Mouse (Mus musculus): ENCODE measurements at regions not wholly inside any gene's neighbourhood (a gene's known extent, or its start where the extent isn't known, plus 50 kb on each side); places are given as distances from the start of the nearest gene placed in this dataset.

DNA sequence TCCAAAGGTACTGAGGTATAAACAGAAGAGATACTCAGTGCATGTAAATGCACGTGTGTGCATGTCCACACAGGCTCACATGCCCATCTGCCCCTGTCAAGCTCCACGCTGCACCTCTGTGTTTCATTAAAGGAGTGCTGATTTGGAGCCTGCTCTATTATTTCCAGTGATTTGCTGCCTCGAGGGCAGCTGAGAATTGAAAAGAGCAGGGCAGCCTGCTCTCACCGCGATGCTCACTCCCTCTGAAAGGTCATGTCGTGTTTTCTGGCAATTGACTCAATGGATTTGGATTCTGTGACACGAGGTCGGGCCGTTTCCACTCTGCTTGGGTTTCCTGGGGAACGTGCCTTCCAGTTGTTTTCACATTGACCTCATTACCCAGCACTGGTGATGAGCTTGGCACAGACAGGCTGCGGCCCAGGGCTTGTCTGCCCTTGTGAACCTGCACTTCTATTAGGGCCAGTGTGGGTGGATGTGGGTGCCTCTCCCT, 167.1 kb downstream of the Fam169b start:
- no peak for DNase-seq (ENCODE audit: low spot score in 2 of 2)

DNA sequence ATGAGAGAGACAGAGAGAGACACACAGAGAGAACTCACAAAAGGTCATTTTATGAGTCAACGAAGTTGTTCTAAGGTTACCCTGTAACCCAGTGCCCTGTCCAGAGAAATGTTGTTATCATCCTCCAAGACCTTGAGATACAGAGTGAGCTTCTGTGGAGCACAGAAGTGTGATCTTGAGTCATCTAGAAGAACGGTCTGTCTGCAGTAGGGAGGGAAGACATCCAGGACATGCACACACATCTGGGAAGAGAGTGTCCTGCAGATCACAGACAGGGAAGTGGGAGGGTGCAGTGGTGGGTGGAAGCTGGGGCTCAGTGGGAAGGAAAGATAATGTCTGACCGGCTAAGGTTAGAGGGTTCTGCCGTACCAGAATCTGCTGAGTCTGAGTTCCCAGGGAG, 155.3 kb downstream of the Fam169b start:
- no peak for DNase-seq (ENCODE audit: low spot score in 2 of 2)

DNA sequence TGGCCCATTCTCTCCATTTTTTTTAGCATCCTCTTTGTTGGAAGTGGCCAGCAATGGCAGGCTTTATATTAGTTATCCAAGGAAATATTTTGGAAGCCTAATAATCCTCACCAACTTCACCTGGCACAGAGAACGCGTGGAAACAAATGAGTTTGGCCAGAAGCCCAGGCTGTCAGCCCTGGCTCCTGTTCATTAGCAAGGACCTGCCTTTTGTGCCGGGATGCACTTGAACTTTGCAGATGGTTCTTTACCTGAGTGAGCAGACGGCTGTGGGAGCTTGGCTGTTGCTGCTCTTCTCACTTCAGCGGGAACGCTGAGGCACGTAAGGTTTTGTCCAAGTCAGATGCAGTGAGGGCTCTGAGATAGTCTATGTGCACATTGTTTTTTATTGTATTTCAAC, 142.3 kb downstream of the Fam169b start:
- no peak for DNase-seq (ENCODE audit: low spot score in 2 of 2)

DNA sequence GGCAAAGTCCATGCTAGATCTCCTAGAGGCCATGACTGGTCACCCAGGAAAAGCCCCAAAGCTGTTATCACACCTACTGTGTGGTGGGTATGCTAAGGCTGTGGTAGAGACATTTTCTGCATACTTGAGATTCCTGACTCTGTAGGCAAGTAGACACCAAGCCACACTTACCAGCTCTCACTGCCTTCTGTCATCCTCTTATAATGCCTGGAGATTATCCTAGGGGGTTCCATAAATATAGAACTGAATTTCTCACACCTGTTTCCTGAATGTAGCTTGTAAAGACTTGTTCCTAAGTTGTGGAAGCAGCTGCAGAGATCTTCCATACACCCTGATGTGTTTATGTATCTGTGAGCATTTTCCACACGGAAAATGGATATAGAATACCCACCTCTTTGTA, 139.1 kb downstream of the Fam169b start:
- DNase-seq (ENCODE audit: low spot score in 2 of 2), result no peak
